8 mouse cellular contexts compared by ENCODE assay signal in genomic region chr16:25064538-25064937, GRCm38 (mm10).
DNase-seq lines count a peak whose midpoint lies in the region; ATAC-seq and TF ChIP-seq lines count a peak whose summit lies in the region.

No protein-coding gene starts in this region.

- TF ChIP-seq CTCF in gastrocnemius, adult 2 months (IDR thresholded peaks at IDR 0.05), result peak; percentile 86

- no peak overlapping the region for H3K4me3 ChIP-seq in kidney, embryonic 14.5 days (ENCODE audit: low read length)
- no peak overlapping the region for H3K4me3 ChIP-seq in gastrocnemius, adult 2 months
- H3K4me3 ChIP-seq in limb, embryonic 13.5 days, result no peak overlapping the region

- 19% methylated on average over 4 of the region's 4 CpGs for WGBS in kidney, embryonic 14.5 days
- WGBS in limb, embryonic 13.5 days, result 16% methylated on average over 4 of the region's 4 CpGs

- intact Hi-C loops in gastrocnemius, adult 2 months (cut with DNase I), result loop anchor here (1.0 to 10.0 kb wide), 7 partner anchors 272 to 1080 kb away; no protein-coding TSS in a partner anchor

- no peaks in the 10 kb centered on the region for H3K27me3 ChIP-seq in kidney, embryonic 14.5 days (ENCODE audit: control insufficient read depth, insufficient read depth, low read length)
- H3K27me3 ChIP-seq in limb, embryonic 13.5 days, result 0 out of 2 replicates have a peak, but pooled peaks cover 7% of the 10 kb centered on the region

- H3K36me3 ChIP-seq in kidney, embryonic 14.5 days (ENCODE audit: control insufficient read depth, insufficient read depth, low read length), result no peaks in the 10 kb centered on the region
- H3K36me3 ChIP-seq in limb, embryonic 13.5 days, result no peaks in the 10 kb centered on the region

- H3K27ac ChIP-seq in kidney, embryonic 14.5 days (ENCODE audit: low read depth, low read length), result no peak overlapping the region
- H3K27ac ChIP-seq in gastrocnemius, adult 2 months, result peak overlapping the region; percentile 98
- H3K27ac ChIP-seq in limb, embryonic 13.5 days, result no peak overlapping the region

- no peak overlapping the region for H3K9ac ChIP-seq in kidney, embryonic 14.5 days (ENCODE audit: low read depth, low read length)
- H3K9ac ChIP-seq in limb, embryonic 13.5 days, result no peak overlapping the region

- no peak for ATAC-seq in kidney, embryonic 14.5 days (ENCODE audit: low FRiP score, low TSS enrichment)
- ATAC-seq in limb, embryonic 13.5 days (ENCODE audit: low FRiP score, low read depth), result peak; percentile 48; the same call in 1 of the 2 replicates

- peaks cover 17% of the 10 kb centered on the region for H3K4me1 ChIP-seq in kidney, embryonic 14.5 days (ENCODE audit: control insufficient read depth, insufficient read depth, low read length)
- H3K4me1 ChIP-seq in limb, embryonic 13.5 days, result peaks cover 10% of the 10 kb centered on the region

- no peak overlapping the region for H3K4me2 ChIP-seq in kidney, embryonic 14.5 days (replicated peaks; ENCODE audit: low read depth, low read length)
- no peak overlapping the region for H3K4me2 ChIP-seq in limb, embryonic 13.5 days (replicated peaks)

- no peaks in the 10 kb centered on the region for H3K9me3 ChIP-seq in kidney, embryonic 14.5 days (ENCODE audit: control insufficient read depth, low read length)
- H3K9me3 ChIP-seq in limb, embryonic 13.5 days, result no peaks in the 10 kb centered on the region

- peak; percentile 73 for DNase-seq in kidney, adult 11 months
- peak; percentile 91 to 95 for DNase-seq in cerebellum, postnatal 25 days
- DNase-seq in gastrocnemius, adult 2 months, result peak; percentile 92
- DNase-seq in kidney, adult 8-10 months, result peak; percentile 76 to 88
- DNase-seq in natural killer cell, adult 2 months (ENCODE audit: low spot score in 2 of 2), result peak; percentile 58 to 75
- DNase-seq in spleen, postnatal 36 days (ENCODE audit: low spot score in 2 of 2), result peak; percentile 59 to 74
